Comparison of ENCODE assay signal across 24 mouse cellular contexts in genomic region chr11:55400863-55401262, GRCm38 (mm10). TPM values are rescaled to one million over a fixed set of nuclear protein-coding genes. Genes with fewer than 3 reads are reported as not detected.
DNase-seq lines count a peak whose midpoint lies in the region; ATAC-seq and TF ChIP-seq lines count a peak whose summit lies in the region.
"Had no signal": no experiment of that assay in that cellular context is flagged by ENCODE, and none has a peak within 500 bp of the region (broad histone marks: within the 10 kb centered on the region; RNA-seq: fewer than 3 reads in every experiment).

No protein-coding gene starts in this region.

- H3K27me3 ChIP-seq in embryonic facial prominence, embryonic 14.5 days (replicated peaks; ENCODE audit: control insufficient read depth, insufficient read depth, low read length) = no peaks in the 10 kb centered on the region
- no peaks in the 10 kb centered on the region for H3K27me3 ChIP-seq in embryonic facial prominence, embryonic 10.5 days (replicated peaks; ENCODE audit: low read depth, poor library complexity, severe bottlenecking)
- H3K27me3 ChIP-seq in lung, embryonic 15.5 days = no peaks in the 10 kb centered on the region
- no peaks in the 10 kb centered on the region for H3K27me3 ChIP-seq in stomach, postnatal 0 days (ENCODE audit: control insufficient read depth, insufficient read depth, low read length)
- H3K27me3 ChIP-seq: embryonic facial prominence, embryonic 15.5 days; heart, embryonic 15.5 days; hindbrain, embryonic 13.5 days had no signal

- H3K36me3 ChIP-seq in embryonic facial prominence, embryonic 14.5 days (ENCODE audit: control insufficient read depth, insufficient read depth, low read length) = peaks cover 92% of the 10 kb centered on the region
- peaks cover 92% of the 10 kb centered on the region for H3K36me3 ChIP-seq in embryonic facial prominence, embryonic 10.5 days (replicated peaks)
- H3K36me3 ChIP-seq in lung, embryonic 15.5 days = peaks cover 88% of the 10 kb centered on the region
- peaks cover 35% of the 10 kb centered on the region for H3K36me3 ChIP-seq in stomach, postnatal 0 days (ENCODE audit: control insufficient read depth, insufficient read depth, low read length)
- H3K36me3 ChIP-seq: G1E had no signal

- H3K27ac ChIP-seq in embryonic facial prominence, embryonic 14.5 days (replicated peaks; ENCODE audit: low read depth, low read length) = no peak overlapping the region
- H3K27ac ChIP-seq in embryonic facial prominence, embryonic 10.5 days (replicated peaks) = no peak overlapping the region
- no peak overlapping the region for H3K27ac ChIP-seq in lung, embryonic 15.5 days
- no peak overlapping the region for H3K27ac ChIP-seq in stomach, postnatal 0 days (replicated peaks)
- H3K27ac ChIP-seq: embryonic facial prominence, embryonic 15.5 days; forebrain, embryonic 10.5 days; heart, embryonic 15.5 days; hindbrain, embryonic 13.5 days had no signal

- WGBS in embryonic facial prominence, embryonic 14.5 days = 97% methylated on average over 2 of the region's 2 CpGs
- WGBS in embryonic facial prominence, embryonic 10.5 days = 92% methylated on average over 2 of the region's 2 CpGs
- 71% methylated on average over 2 of the region's 2 CpGs for WGBS in lung, embryonic 15.5 days
- WGBS in stomach, postnatal 0 days = 70% methylated on average over 2 of the region's 2 CpGs

- DNase-seq in embryonic facial prominence, embryonic 14.5 days (ENCODE audit: low spot score) = no peak
- DNase-seq in embryonic facial prominence, embryonic 10.5 days (ENCODE audit: low spot score) = no peak
- DNase-seq in lung, postnatal 10 days = no peak
- DNase-seq in lung, postnatal 36 days = peak; percentile 73
- peak; percentile 63 for DNase-seq in stomach, postnatal 0 days (ENCODE audit: low spot score)
- no peak for DNase-seq in cerebellum, adult 11-12 months
- DNase-seq in cerebellum, adult 9-11 months = no peak
- DNase-seq: adrenal gland, postnatal 10 days; B cell, adult 2 months; cerebellum, adult 11 months; cerebellum, adult 9-10 months; cerebellum, postnatal 36 days; heart, adult 2 months; heart, postnatal 14 days had no signal

- no peaks in the 10 kb centered on the region for H3K4me1 ChIP-seq in embryonic facial prominence, embryonic 14.5 days (ENCODE audit: control insufficient read depth, insufficient read depth, low read length)
- H3K4me1 ChIP-seq in embryonic facial prominence, embryonic 10.5 days = no peaks in the 10 kb centered on the region
- H3K4me1 ChIP-seq in lung, embryonic 15.5 days = peaks cover 12% of the 10 kb centered on the region; the same call in 1 of the 2 replicates
- H3K4me1 ChIP-seq in stomach, postnatal 0 days (replicated peaks; ENCODE audit: control insufficient read depth, insufficient read depth) = no peaks in the 10 kb centered on the region
- H3K4me1 ChIP-seq: embryonic facial prominence, embryonic 15.5 days; forebrain, embryonic 10.5 days; hindbrain, embryonic 13.5 days had no signal

- H3K9me3 ChIP-seq in embryonic facial prominence, embryonic 14.5 days (ENCODE audit: control insufficient read depth, low read length) = no peaks in the 10 kb centered on the region
- H3K9me3 ChIP-seq in embryonic facial prominence, embryonic 10.5 days = no peaks in the 10 kb centered on the region
- H3K9me3 ChIP-seq in lung, embryonic 15.5 days = no peaks in the 10 kb centered on the region
- no peaks in the 10 kb centered on the region for H3K9me3 ChIP-seq in stomach, postnatal 0 days (ENCODE audit: control insufficient read depth, low read length)
- H3K9me3 ChIP-seq: embryonic facial prominence, embryonic 15.5 days; forebrain, embryonic 10.5 days; G1E; heart, embryonic 15.5 days; hindbrain, embryonic 13.5 days had no signal

- ATAC-seq in embryonic facial prominence, embryonic 14.5 days (ENCODE audit: low read depth) = 0 out of 2 replicates have a peak, but pooled peaks have one; percentile 19
- ATAC-seq in lung, embryonic 15.5 days (ENCODE audit: borderline replicate concordance, extremely low read depth, low FRiP score, low TSS enrichment) = peak; percentile 29; the same call in 1 of the 2 replicates
- peak; percentile 78 for ATAC-seq in stomach, postnatal 0 days (ENCODE audit: low FRiP score, low TSS enrichment)
- ATAC-seq: CD4-positive, CD25-positive, alpha-beta regulatory T cell, adult 4 months; forebrain, embryonic 14.5 days had no signal

- no peak for TF ChIP-seq CTCF in stomach, postnatal 0 days (IDR thresholded peaks at IDR 0.05; ENCODE audit: low read depth)

- H3K9ac ChIP-seq in embryonic facial prominence, embryonic 14.5 days (ENCODE audit: low read depth, low read length) = no peak overlapping the region
- no peak overlapping the region for H3K9ac ChIP-seq in lung, embryonic 15.5 days
- H3K9ac ChIP-seq in stomach, postnatal 0 days (ENCODE audit: low read length) = no peak overlapping the region
- H3K9ac ChIP-seq: embryonic facial prominence, embryonic 15.5 days; heart, embryonic 15.5 days; hindbrain, embryonic 13.5 days had no signal

- H3K4me2 ChIP-seq in embryonic facial prominence, embryonic 14.5 days (ENCODE audit: low read depth, low read length) = no peak overlapping the region
- no peak overlapping the region for H3K4me2 ChIP-seq in lung, embryonic 15.5 days
- no peak overlapping the region for H3K4me2 ChIP-seq in stomach, postnatal 0 days (replicated peaks; ENCODE audit: low read depth)
- H3K4me2 ChIP-seq: embryonic facial prominence, embryonic 15.5 days; heart, embryonic 11.5 days; heart, embryonic 15.5 days; hindbrain, embryonic 13.5 days had no signal

- TF ChIP-seq EP300 in stomach, postnatal 0 days (optimal IDR thresholded peaks at IDR 0.05) = no peak

- H3K4me3 ChIP-seq in embryonic facial prominence, embryonic 14.5 days (ENCODE audit: low read depth, low read length) = no peak overlapping the region
- H3K4me3 ChIP-seq in embryonic facial prominence, embryonic 10.5 days = no peak overlapping the region
- H3K4me3 ChIP-seq in lung, embryonic 15.5 days = no peak overlapping the region
- H3K4me3 ChIP-seq in stomach, postnatal 0 days (ENCODE audit: low read depth, low read length) = no peak overlapping the region
- H3K4me3 ChIP-seq: embryonic facial prominence, embryonic 15.5 days; erythroblast, embryonic 14.5 days; forebrain, embryonic 10.5 days; heart, adult 2 months; heart, embryonic 15.5 days; hindbrain, embryonic 13.5 days had no signal

RNA-seq across cellular contexts. Expression of gene Sparc, which starts 22.1 kb away (rescaled TPM):
- 2,713 and 3,340 TPM in 2 replicates for polyA plus RNA-seq in embryonic facial prominence, embryonic 14.5 days (2014; fragmentation: Nextera tagmentation; extraction: Ambion mirVana)
- polyA plus RNA-seq in embryonic facial prominence, embryonic 10.5 days (2016; fragmentation: Nextera tagmentation; extraction: Ambion mirVana) = 269 and 310 TPM in 2 replicates
- polyA plus RNA-seq in lung, embryonic 15.5 days (2015; fragmentation: Nextera tagmentation; extraction: Ambion mirVana) = 1,944 and 2,059 TPM in 2 replicates
- polyA plus RNA-seq in stomach, postnatal 0 days (2015; fragmentation: Nextera tagmentation; extraction: Ambion mirVana) = 1,616 and 1,849 TPM in 2 replicates
- polyA plus RNA-seq: G1E had no signal

Comparison
In these comparisons a context has a peak if more than half of its experiments do, and no peak if none do; other contexts are left out.
1. DNase-seq: peak in lung, postnatal 36 days (single experiment) and stomach, postnatal 0 days (single experiment); none in embryonic facial prominence, embryonic 14.5 days (single experiment), embryonic facial prominence, embryonic 10.5 days (single experiment), lung, postnatal 10 days (single experiment), cerebellum, adult 11-12 months (single experiment) and cerebellum, adult 9-11 months (single experiment).
2. ATAC-seq: peak in every context shown above with its lines; median percentile 78 in stomach, postnatal 0 days; 29 in lung, embryonic 15.5 days; 19 in embryonic facial prominence, embryonic 14.5 days.